Mouse (Mus musculus) erythroblast, embryonic 14.5 days (primary cell): ENCODE measurements around the gene Med9.

Source experiments
- GATA1 ChIP-seq: IDR thresholded peaks from 2 replicates; pipeline ENCODE4 v1.6.1; 2012; ENCODE audit warnings: low read length, inconsistent platforms, mixed read lengths
- TAL1 ChIP-seq: IDR thresholded peaks from 3 replicates; pipeline ENCODE4 v1.6.1; 2012; ENCODE audit warnings: low read length, inconsistent platforms, mixed read lengths

DNA sequence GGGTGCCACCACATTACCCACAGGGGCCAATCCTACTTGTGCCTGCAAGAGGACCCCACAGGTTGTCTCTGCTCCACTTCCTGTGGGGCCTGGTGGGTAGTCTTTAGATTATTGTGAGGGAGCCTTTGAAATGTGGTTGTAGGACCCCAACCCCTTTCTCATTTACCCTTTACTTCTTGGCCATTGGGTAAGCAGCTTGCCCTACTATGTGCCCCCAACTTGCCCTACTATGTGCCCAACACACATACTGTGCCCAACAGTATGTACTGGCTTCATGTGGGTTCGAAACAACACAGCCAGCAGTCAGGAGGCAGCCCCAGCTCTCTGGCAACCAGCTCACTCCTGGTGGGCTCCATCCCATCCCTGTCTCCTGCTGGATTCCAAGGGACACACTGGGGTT lies 19.8 kb downstream of the Med9 start:
- TF ChIP-seq GATA1 = no peak
- no peak for TF ChIP-seq TAL1
